Mouse (Mus musculus): Measurements from ENCODE around the gene Stat4. TPM values are rescaled to one million over a fixed set of nuclear protein-coding genes. Genes with fewer than 3 reads are reported as not detected.
A peak's percentile ranks its signal among the peaks of the same experiment; 100 is the strongest.

The Stat4 gene
- polyA plus RNA-seq, 1 experiment from 2014 or later, result 0.60 TPM

DNA sequence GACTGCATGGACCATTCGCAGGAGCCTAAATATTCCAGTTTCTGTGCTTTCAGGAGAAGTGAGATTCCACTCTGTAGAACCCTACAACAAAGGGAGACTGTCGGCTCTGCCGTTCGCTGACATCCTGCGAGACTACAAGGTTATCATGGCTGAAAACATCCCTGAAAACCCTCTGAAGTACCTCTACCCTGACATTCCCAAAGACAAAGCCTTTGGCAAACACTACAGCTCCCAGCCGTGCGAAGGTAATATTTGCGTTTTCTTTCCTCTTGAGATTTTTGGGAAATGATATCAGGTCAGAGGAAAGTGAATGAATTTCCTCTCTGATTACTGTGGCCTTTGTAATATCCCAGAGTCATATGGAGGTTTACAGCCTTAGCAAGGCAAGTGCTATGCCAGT, 115.8 kb downstream of the Stat4 start:
- Histone ChIP-seq H3K36me3 (ENCODE audit: control insufficient read depth, insufficient read depth, low read length) (no peaks in the 10 kb centered on the region), H3K27ac (ENCODE audit: low read length) (no peak overlapping the region), H3K4me3 (ENCODE audit: low read depth, low read length) (no peak overlapping the region), H3K27me3 (ENCODE audit: control insufficient read depth, insufficient read depth, low read depth, low read length) (no peaks in the 10 kb centered on the region), H3K9me3 (replicated peaks; ENCODE audit: control insufficient read depth, low read length, poor library complexity, severe bottlenecking) (no peaks in the 10 kb centered on the region), H3K4me2 (ENCODE audit: low read length) (no peak overlapping the region), H3K4me1 (ENCODE audit: control insufficient read depth, insufficient read depth, low read length) (no peaks in the 10 kb centered on the region), H3K9ac (ENCODE audit: low read depth, low read length) (no peak overlapping the region)
- WGBS, result 84% methylated on average over 8 of the region's 8 CpGs
- ATAC-seq, result no peak

DNA sequence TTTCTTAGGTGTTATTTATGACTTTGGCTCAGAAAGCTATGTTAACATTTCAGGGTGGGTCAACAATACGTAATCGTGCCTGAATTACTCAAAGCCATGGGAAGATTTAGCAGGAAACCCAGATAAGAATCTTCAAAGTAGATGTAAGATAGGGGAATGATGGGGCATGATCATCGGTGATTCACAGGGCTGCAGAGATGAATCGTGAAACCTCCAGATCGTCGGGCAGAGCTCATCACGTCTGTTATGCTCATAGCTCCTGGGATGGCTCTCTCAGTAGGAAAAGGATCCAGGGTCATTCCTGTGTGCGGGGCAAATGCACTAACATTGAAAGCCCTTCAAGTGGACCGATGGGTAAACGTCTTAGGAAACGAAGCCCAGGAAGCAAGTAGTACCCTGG, 120.3 kb downstream of the Stat4 start:
- Histone ChIP-seq H3K36me3 (ENCODE audit: control insufficient read depth, insufficient read depth, low read length) (no peaks in the 10 kb centered on the region), H3K27me3 (ENCODE audit: control insufficient read depth, insufficient read depth, low read depth, low read length) (no peaks in the 10 kb centered on the region), H3K27ac (ENCODE audit: low read length) (no peak overlapping the region), H3K4me3 (ENCODE audit: low read depth, low read length) (no peak overlapping the region), H3K4me1 (ENCODE audit: control insufficient read depth, insufficient read depth, low read length) (no peaks in the 10 kb centered on the region), H3K9ac (ENCODE audit: low read depth, low read length) (no peak overlapping the region), H3K9me3 (replicated peaks; ENCODE audit: control insufficient read depth, low read length, poor library complexity, severe bottlenecking) (no peaks in the 10 kb centered on the region), H3K4me2 (ENCODE audit: low read length) (no peak overlapping the region)
- 95% methylated on average over 11 of the region's 11 CpGs for WGBS
- ATAC-seq, result no peak

DNA sequence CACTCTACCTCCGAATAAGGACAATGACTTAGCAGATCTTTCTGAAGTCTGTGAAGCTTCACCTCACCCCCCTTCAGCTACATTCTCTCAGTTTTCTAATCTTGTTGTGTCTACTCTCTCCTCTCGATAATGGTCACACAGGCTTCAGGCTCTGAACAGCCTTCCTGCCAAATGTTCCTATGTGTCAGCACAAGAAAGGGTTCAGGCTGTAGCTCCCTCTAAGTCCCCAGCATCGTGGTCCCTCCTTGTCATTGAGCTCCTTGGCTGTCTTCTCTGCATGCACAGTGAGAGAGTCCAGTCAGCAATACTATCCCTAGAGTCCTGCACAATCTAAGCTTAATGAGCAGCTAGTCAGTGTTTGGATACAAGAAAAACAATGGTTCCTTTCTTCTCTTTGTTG, 124.3 kb downstream of the Stat4 start:
- WGBS, result 75% methylated on average over 3 of the region's 3 CpGs
- Histone ChIP-seq H3K9me3 (replicated peaks; ENCODE audit: control insufficient read depth, low read length, poor library complexity, severe bottlenecking) (no peaks in the 10 kb centered on the region), H3K36me3 (ENCODE audit: control insufficient read depth, insufficient read depth, low read length) (no peaks in the 10 kb centered on the region), H3K9ac (ENCODE audit: low read depth, low read length) (no peak overlapping the region), H3K27me3 (ENCODE audit: control insufficient read depth, insufficient read depth, low read depth, low read length) (no peaks in the 10 kb centered on the region; the same call in 1 of the 2 replicates), H3K4me1 (ENCODE audit: control insufficient read depth, insufficient read depth, low read length) (peaks cover 5% of the 10 kb centered on the region; the same call in 1 of the 2 replicates), H3K27ac (ENCODE audit: low read length) (no peak overlapping the region), H3K4me3 (ENCODE audit: low read depth, low read length) (no peak overlapping the region), H3K4me2 (ENCODE audit: low read length) (no peak overlapping the region)
- ATAC-seq, result no peak

DNA sequence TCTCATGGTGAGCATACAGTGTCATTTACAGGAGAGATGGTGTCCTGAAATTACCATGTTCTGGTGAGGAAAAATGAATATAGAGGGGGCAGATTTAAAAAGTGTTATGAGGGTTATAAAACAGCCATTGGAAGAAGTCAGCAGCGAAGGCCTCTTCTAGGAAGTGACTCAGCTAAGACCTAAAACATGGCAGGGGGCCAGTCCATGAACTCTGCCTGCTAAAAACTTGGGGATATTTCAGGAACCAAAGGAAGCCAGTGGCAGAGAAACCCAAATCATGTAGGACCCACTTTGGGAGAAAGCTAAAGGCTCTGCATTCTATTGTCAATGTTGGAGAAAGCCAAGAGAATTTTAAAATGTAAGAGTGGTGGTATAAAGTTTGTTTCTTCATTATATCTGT, 125.4 kb downstream of the Stat4 start:
- no peak overlapping the region for H3K9ac ChIP-seq (ENCODE audit: low read depth, low read length)
- ATAC-seq, result no peak
- peaks cover 5% of the 10 kb centered on the region; the same call in 1 of the 2 replicates for H3K4me1 ChIP-seq (ENCODE audit: control insufficient read depth, insufficient read depth, low read length)
- H3K36me3 ChIP-seq (ENCODE audit: control insufficient read depth, insufficient read depth, low read length), result no peaks in the 10 kb centered on the region
- H3K27me3 ChIP-seq (ENCODE audit: control insufficient read depth, insufficient read depth, low read depth, low read length), result no peaks in the 10 kb centered on the region; the same call in 1 of the 2 replicates
- H3K4me3 ChIP-seq (ENCODE audit: low read depth, low read length), result no peak overlapping the region
- no peak overlapping the region for H3K27ac ChIP-seq (ENCODE audit: low read length)
- WGBS, result 95% methylated on average over 1 of the region's 1 CpGs
- H3K9me3 ChIP-seq (replicated peaks; ENCODE audit: control insufficient read depth, low read length, poor library complexity, severe bottlenecking), result no peaks in the 10 kb centered on the region
- H3K4me2 ChIP-seq (ENCODE audit: low read length), result no peak overlapping the region

DNA sequence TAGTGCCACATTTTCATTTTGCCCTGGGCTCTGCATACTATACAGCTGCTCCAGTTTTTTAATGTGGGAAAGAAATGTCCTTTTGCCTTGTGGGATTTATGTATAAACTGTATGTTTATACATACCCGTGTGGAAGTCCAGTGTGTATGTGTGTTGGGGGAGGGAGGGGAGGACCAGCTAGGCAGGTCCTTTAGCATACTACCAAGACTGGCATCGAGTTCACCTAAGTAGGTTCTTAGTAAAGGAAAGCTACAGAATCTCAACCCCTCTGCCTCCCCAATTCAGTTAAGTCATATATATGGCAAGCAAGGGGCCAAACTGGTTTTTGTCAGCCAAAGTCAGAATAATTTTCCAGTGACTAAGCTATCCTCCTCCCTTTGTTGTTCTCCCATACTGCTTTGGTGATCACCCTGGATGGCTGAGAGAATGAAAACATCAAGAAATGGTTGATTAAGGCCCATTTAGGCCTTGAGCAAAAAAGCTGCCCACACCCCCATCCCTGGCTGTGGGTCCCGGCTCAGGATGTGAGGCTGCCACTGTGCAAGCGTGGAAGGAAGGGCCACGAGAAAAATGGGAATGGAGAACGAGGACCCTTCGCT, 126.2 kb downstream of the Stat4 start:
- Histone ChIP-seq H3K27me3 (ENCODE audit: control insufficient read depth, insufficient read depth, low read depth, low read length) (no peaks in the 10 kb centered on the region; the same call in 1 of the 2 replicates), H3K9ac (ENCODE audit: low read depth, low read length) (peak overlapping the region; percentile 65), H3K27ac (ENCODE audit: low read length) (peak overlapping the region; percentile 81), H3K36me3 (ENCODE audit: control insufficient read depth, insufficient read depth, low read length) (no peaks in the 10 kb centered on the region), H3K4me3 (ENCODE audit: low read depth, low read length) (peak overlapping the region; percentile 33; the same call in 1 of the 2 replicates), H3K9me3 (replicated peaks; ENCODE audit: control insufficient read depth, low read length, poor library complexity, severe bottlenecking) (no peaks in the 10 kb centered on the region), H3K4me2 (ENCODE audit: low read length) (peak overlapping the region; percentile 63), H3K4me1 (ENCODE audit: control insufficient read depth, insufficient read depth, low read length) (peaks cover 5% of the 10 kb centered on the region; the same call in 1 of the 2 replicates)
- WGBS, result 26% methylated on average over 7 of the region's 7 CpGs
- peak; percentile 44 for ATAC-seq

DNA sequence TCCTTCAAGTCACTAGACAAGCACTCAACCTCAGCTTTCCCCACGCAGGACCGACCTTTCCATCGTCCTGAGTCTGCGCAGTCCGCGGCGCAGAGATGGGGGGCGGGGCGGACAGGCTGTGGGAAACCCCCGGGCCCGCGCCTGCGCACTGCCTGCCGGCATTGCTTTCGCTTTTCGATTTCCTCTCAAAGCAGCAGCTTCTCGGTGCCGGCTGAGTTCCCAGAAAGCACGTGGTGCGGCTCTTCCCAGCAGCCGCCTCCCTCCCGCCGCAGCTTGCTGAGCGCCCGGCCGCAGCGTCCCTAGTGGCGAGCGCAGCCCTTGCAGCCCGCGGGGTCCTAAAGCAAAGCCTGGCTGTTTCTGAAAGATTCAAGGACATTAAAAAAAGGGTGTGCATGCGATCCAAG, 126.7 kb downstream of the Stat4 start:
- Histone ChIP-seq H3K36me3 (ENCODE audit: control insufficient read depth, insufficient read depth, low read length) (no peaks in the 10 kb centered on the region), H3K9me3 (replicated peaks; ENCODE audit: control insufficient read depth, low read length, poor library complexity, severe bottlenecking) (no peaks in the 10 kb centered on the region), H3K9ac (ENCODE audit: low read depth, low read length) (peak overlapping the region; percentile 65), H3K27me3 (ENCODE audit: control insufficient read depth, insufficient read depth, low read depth, low read length) (no peaks in the 10 kb centered on the region; the same call in 1 of the 2 replicates), H3K4me2 (ENCODE audit: low read length) (peak overlapping the region; percentile 63), H3K4me3 (ENCODE audit: low read depth, low read length) (peak overlapping the region; percentile 33; the same call in 1 of the 2 replicates), H3K4me1 (ENCODE audit: control insufficient read depth, insufficient read depth, low read length) (peaks cover 7% of the 10 kb centered on the region; the same call in 1 of the 2 replicates), H3K27ac (ENCODE audit: low read length) (peak overlapping the region; percentile 81)
- 0% methylated on average over 32 of the region's 32 CpGs for whole genome bisulfite sequencing
- ATAC-seq, result peak; percentile 97

DNA sequence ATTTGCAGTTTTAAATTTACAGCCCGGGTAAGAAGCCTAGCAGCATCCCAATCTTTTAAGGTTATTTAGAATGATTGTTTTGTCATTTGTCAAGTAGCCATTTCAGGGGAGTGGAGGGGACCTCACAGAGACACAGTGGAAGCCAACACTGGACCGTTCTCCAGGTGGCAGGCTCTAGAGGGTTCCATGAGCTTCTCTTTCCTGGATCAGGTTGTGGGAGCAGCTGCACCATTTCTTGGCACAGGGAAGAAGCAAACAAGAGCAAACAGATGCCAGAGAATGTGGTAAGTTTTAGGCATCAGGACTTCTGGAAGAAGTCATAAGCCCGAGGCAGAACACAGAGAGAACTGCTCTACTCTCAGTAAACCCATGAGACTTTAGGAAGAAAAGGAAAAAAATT, 129.5 kb downstream of the Stat4 start:
- Histone ChIP-seq H3K4me2 (ENCODE audit: low read length) (no peak overlapping the region), H3K9ac (ENCODE audit: low read depth, low read length) (no peak overlapping the region), H3K36me3 (ENCODE audit: control insufficient read depth, insufficient read depth, low read length) (no peaks in the 10 kb centered on the region), H3K27ac (ENCODE audit: low read length) (no peak overlapping the region), H3K9me3 (replicated peaks; ENCODE audit: control insufficient read depth, low read length, poor library complexity, severe bottlenecking) (no peaks in the 10 kb centered on the region), H3K4me3 (ENCODE audit: low read depth, low read length) (no peak overlapping the region), H3K4me1 (ENCODE audit: control insufficient read depth, insufficient read depth, low read length) (peaks cover 15% of the 10 kb centered on the region; the same call in 1 of the 2 replicates), H3K27me3 (ENCODE audit: control insufficient read depth, insufficient read depth, low read depth, low read length) (no peaks in the 10 kb centered on the region; the same call in 1 of the 2 replicates)
- no peak for ATAC-seq
- 84% methylated on average over 3 of the region's 3 CpGs for WGBS

DNA sequence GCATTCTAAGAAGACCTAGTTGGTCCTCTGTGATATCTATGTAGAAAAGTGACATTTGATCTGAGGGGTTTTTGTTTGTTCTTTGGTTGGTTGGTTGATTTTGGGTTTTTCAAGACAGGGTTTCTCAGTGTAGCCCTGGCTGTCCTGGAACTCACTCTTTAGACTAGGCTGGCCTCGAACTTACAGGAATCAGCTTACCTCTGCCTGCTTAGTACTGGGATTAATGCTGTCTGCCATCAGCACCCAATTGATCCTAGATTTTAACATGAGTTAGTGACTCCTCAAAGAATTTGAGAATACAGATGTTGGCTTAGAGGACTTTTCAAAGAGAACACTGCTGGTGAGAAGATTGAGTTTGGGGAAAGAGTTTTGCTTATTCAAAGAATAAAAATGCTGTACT, 130.8 kb downstream of the Stat4 start:
- H3K27ac ChIP-seq (ENCODE audit: low read length), result no peak overlapping the region
- WGBS, result 81% methylated on average over 1 of the region's 1 CpGs
- H3K4me3 ChIP-seq (ENCODE audit: low read depth, low read length), result no peak overlapping the region
- no peak overlapping the region for H3K4me2 ChIP-seq (ENCODE audit: low read length)
- H3K9me3 ChIP-seq (replicated peaks; ENCODE audit: control insufficient read depth, low read length, poor library complexity, severe bottlenecking), result no peaks in the 10 kb centered on the region
- H3K36me3 ChIP-seq (ENCODE audit: control insufficient read depth, insufficient read depth, low read length), result no peaks in the 10 kb centered on the region
- no peak for ATAC-seq
- H3K4me1 ChIP-seq (ENCODE audit: control insufficient read depth, insufficient read depth, low read length), result peaks cover 15% of the 10 kb centered on the region; the same call in 1 of the 2 replicates
- H3K9ac ChIP-seq (ENCODE audit: low read depth, low read length), result no peak overlapping the region
- H3K27me3 ChIP-seq (ENCODE audit: control insufficient read depth, insufficient read depth, low read depth, low read length), result no peaks in the 10 kb centered on the region; the same call in 1 of the 2 replicates

DNA sequence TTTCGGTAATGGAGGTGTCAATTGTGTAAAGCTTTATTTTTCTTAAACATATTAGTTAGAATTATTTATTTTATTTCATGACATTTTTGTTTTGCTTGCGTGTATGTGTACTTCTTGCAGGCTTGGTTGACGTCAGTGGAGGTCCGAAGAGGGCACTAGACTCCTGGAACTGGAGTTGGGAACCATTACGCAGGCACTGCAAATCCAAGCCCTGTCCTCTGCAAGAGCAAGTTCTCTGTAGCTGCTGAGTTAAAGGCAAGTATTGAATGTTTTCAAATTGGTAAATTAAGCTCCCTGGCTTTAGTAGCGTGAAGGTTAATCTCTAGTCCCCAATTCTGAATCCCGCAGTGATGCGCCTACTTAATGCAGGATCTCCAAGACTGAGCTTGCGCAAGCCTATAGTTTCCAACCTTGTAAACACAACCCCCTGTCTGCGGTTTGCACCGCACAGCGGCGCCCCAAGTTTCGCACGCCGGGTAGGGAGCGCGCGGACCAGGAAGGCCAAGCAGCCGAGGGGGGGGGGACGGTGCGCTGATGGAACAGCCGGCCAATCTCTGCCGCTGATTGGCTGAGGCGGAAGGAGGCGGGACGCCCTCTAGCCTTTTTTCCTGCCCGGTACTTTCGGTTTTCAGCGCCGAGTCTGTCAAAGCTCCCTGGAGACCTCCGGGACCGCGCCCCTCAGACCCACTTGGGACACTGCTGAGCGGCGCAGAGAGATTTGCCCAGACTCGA, 132.1 kb downstream of the Stat4 start, which contains the start of gene Stat1:
Gene Stat1 (plus strand): TSS at position 581 of the 732 bp plus-strand sequence.
- Histone ChIP-seq H3K4me1 (ENCODE audit: control insufficient read depth, insufficient read depth, low read length) (0 out of 2 replicates have a peak, but pooled peaks cover 10% of the 10 kb centered on the region), H3K27ac (ENCODE audit: low read length) (peak within 1 kb of the TSS; percentile 64; the same call in 1 of the 2 replicates), H3K27me3 (ENCODE audit: control insufficient read depth, insufficient read depth, low read depth, low read length) (no peaks in the 10 kb centered on the region; the same call in 1 of the 2 replicates), H3K9ac (ENCODE audit: low read depth, low read length) (peak within 1 kb of the TSS; percentile 79), H3K9me3 (replicated peaks; ENCODE audit: control insufficient read depth, low read length, poor library complexity, severe bottlenecking) (no peaks in the 10 kb centered on the region), H3K36me3 (ENCODE audit: control insufficient read depth, insufficient read depth, low read length) (no peaks in the 10 kb centered on the region), H3K4me2 (ENCODE audit: low read length) (peak within 1 kb of the TSS; percentile 97), H3K4me3 (ENCODE audit: low read depth, low read length) (peak within 1 kb of the TSS; percentile 86)
- 3% methylated on average over 36 of the region's 37 CpGs for WGBS
- peak; percentile 91 for ATAC-seq
